Mouse (Mus musculus) embryonic facial prominence, embryonic 10.5 days (tissue): ENCODE data around the gene Ltbp4. TPM values are rescaled to one million over a fixed set of nuclear protein-coding genes. Genes with fewer than 3 reads are reported as not detected.

Experiments
- DNase-seq: peaks from one replicate; pipeline ENCODE4 v3.0.0-alpha.2; 2017; ENCODE audit warnings: low spot score
- H3K27ac ChIP-seq: fragments of 300-500 bp; sonication (generic); replicated peaks from 2 replicates; pipeline ENCODE4 v1.5.1; 2016; ENCODE audit warnings: mild to moderate bottlenecking
- H3K27me3 ChIP-seq: fragments of 300-500 bp; sonication (generic); replicated peaks from 2 replicates; pipeline ENCODE4 v1.6.1; 2016; ENCODE audit warnings: low read depth, mild to moderate bottlenecking; ENCODE audit not compliant: poor library complexity, severe bottlenecking
- H3K36me3 ChIP-seq: fragments of 300-500 bp; sonication (generic); replicated peaks from 2 replicates; pipeline ENCODE4 v1.6.1; 2016; ENCODE audit warnings: mild to moderate bottlenecking, moderate library complexity
- H3K4me1 ChIP-seq: fragments of 300-500 bp; sonication (generic); 2 replicates; pipeline ENCODE4 v1.6.1; 2016
- H3K4me3 ChIP-seq: fragments of 300-500 bp; sonication (generic); 2 replicates; pipeline ENCODE4 v1.5.1; 2016; ENCODE audit warnings: mild to moderate bottlenecking, moderate library complexity
- H3K9me3 ChIP-seq: fragments of 300-500 bp; sonication (generic); 2 replicates; pipeline ENCODE4 v1.6.1; 2016; ENCODE audit warnings: mild to moderate bottlenecking
- WGBS: fragments of 180-500 bp; shearing (Covaris S2); methylation state at CpG from one replicate; pipeline ENCODE4 v1.1.7; 2016; 5-methylcytosine and 5-hydroxymethylcytosine counted together
- polyA plus RNA-seq: library from polyadenylated mRNA; unstranded; fragments of >200 nt; fragmentation: Nextera tagmentation; extraction: Ambion mirVana; gene quantifications from 2 replicates; pipeline ENCODE4 v1.2.1, GENCODE M21; 2016

Ltbp4 gene
- polyA plus RNA-seq, 1 experiment from 2014 or later = 8.8 TPM

DNA sequence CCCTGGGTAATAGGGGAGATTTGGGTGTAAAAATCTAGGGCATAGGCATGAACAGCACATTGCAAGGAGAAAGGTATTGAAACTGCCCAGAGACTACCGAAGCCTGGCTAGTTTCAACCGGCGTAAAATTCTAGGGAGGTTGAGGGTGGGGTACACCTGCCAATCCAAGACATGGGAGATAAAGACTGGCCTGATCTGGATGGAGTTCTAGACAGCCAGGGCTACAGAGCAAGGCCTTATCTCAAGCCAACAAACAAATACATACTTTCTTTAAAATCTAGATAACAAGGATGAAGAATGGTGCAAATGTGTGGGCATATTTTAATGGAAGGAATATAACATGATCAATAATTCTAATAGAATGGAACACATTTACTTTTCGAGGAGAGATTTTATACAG is 17.3 kb upstream of the Ltbp4 start:
- H3K9me3 ChIP-seq = 0 out of 2 replicates have a peak, but pooled peaks cover 5% of the 10 kb centered on the region
- H3K4me1 ChIP-seq = peaks cover 31% of the 10 kb centered on the region
- no peak for DNase-seq
- WGBS = 55% methylated on average over 4 of the region's 4 CpGs
- H3K27me3 ChIP-seq = peaks cover 28% of the 10 kb centered on the region
- H3K36me3 ChIP-seq = peaks cover 37% of the 10 kb centered on the region
- no peak overlapping the region for H3K27ac ChIP-seq
- peak overlapping the region; percentile 81 for H3K4me3 ChIP-seq

- Histone ChIP-seq H3K27me3 (peaks cover 24% of the 10 kb centered on the region), H3K9me3 (0 out of 2 replicates have a peak, but pooled peaks cover 1% of the 10 kb centered on the region), H3K4me3 (peak overlapping the region; percentile 81), H3K4me1 (peaks cover 31% of the 10 kb centered on the region), H3K36me3 (peaks cover 44% of the 10 kb centered on the region), H3K27ac (no peak overlapping the region)
- DNase-seq = no peak
- 20% methylated on average over 6 of the region's 6 CpGs for WGBS
Measured at GRCm38 (mm10) chr7:27354144-27354543, 16.7 kb upstream of the Ltbp4 start.

DNA sequence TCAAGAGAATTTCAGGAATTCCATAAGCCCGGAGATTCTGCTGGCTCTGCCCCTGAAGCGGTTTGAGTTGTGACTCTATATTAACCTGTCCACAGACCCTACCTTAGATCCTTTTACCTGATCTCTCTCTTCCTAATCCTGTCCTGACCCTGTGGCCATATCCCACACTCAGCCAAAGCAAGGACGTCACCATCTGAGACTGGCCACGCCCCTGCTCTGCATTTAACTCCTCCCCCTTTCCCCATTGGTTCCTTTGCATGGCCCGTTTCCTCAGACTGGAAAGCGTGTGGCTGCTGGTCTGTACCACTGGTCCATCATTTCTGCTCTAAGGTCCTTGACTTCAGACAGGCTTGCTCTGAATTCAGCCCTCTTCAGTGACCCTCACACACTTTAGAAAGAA is 8.0 kb upstream of the Ltbp4 start:
- Histone ChIP-seq H3K27ac (no peak overlapping the region), H3K9me3 (no peaks in the 10 kb centered on the region), H3K36me3 (peaks cover 89% of the 10 kb centered on the region), H3K4me1 (peaks cover 12% of the 10 kb centered on the region; the same call in 1 of the 2 replicates), H3K27me3 (0 out of 2 replicates have a peak, but pooled peaks cover 2% of the 10 kb centered on the region), H3K4me3 (no peak overlapping the region)
- 17% methylated on average over 6 of the region's 6 CpGs for WGBS
- DNase-seq = no peak

GRCm38 (mm10) chr7:27342595-27342994 is 5.1 kb upstream of the Ltbp4 start:
- H3K36me3 ChIP-seq = peaks cover 61% of the 10 kb centered on the region
- peaks cover 22% of the 10 kb centered on the region for H3K4me1 ChIP-seq
- H3K4me3 ChIP-seq = no peak overlapping the region
- peaks cover 30% of the 10 kb centered on the region for H3K27me3 ChIP-seq
- no peaks in the 10 kb centered on the region for H3K9me3 ChIP-seq
- no peak for DNase-seq
- H3K27ac ChIP-seq = no peak overlapping the region
- 44% methylated on average over 4 of the region's 4 CpGs for WGBS

DNA sequence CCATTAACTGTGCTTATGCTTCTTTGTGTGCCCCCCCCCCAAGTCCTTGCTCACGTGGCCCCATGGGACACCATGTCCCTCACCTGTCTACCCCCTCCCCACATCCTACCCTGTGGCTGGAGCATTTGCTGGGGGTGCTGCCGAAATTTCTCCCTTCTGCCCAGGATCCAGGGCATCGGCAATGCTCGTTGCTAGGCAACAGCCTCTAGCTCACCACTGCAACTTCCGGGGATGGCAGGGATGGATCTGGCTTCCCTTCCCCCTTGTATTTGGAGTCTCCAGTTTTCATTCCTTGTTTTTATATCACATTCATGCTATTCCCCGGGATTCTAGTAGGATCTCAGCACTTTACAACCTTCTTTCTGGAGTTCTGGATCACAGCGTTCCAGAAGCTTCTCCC is 2.0 kb upstream of the Ltbp4 start:
- 27% methylated on average over 7 of the region's 7 CpGs for WGBS
- no peak overlapping the region for H3K27ac ChIP-seq
- peaks cover 37% of the 10 kb centered on the region for H3K4me1 ChIP-seq
- peaks cover 60% of the 10 kb centered on the region for H3K27me3 ChIP-seq
- peaks cover 33% of the 10 kb centered on the region for H3K36me3 ChIP-seq
- H3K9me3 ChIP-seq = no peaks in the 10 kb centered on the region
- peak overlapping the region; percentile 8; the same call in 1 of the 2 replicates for H3K4me3 ChIP-seq
- DNase-seq = no peak

- Histone ChIP-seq H3K27me3 (peaks cover 64% of the 10 kb centered on the region), H3K4me3 (no peak overlapping the region; the same call in 1 of the 2 replicates)
- DNase-seq = no peak
Measured at GRCm38 (mm10) chr7:27339114-27339513, 1.6 kb upstream of the Ltbp4 start.

DNA sequence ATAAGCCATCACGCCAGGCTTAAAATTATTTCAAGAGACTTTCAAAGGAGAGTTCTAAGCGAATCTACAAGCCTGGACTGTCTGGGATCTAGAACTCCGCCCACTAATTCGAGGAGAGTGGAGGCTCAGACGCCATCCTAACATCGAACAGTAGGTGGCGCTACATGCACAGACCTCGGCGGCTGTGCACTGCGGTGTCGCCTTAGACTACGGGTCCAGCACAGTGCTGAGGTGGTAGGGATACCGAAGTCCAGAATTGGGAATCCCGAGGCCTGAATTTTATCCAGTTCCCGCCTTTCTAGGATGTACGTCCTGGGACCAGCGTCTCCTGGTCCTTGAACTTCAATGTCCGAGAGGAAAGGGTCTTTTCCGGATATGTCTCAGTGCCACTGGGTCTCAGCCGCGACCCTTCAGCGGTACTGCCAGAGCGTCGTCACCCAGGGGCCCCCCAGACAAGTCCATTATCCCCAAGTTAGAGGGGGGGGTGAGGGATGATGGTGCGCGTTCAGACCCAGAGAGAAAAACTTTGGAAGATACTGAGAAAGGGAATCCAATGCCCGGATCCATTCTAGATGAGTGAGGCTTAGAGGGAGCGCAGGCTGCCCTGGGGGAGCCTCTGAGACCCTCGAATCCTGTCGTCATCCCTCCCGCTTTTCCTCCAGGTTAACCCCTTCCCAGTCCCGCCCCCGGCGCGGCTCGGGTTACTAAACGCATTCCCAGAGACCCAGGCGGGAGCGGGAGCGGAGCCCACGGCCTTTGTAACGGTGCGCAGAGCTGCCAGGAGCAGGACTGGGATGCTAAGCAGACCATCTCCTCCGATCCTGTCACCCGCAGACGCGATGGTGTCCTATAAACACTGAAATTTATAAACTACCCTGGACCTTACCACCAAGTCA is 1.3 kb downstream of the Ltbp4 start:
- DNase-seq = peak; percentile 91
- Histone ChIP-seq H3K27me3 (peaks cover 93% of the 10 kb centered on the region), H3K9me3 (no peaks in the 10 kb centered on the region), H3K4me1 (peaks cover 58% of the 10 kb centered on the region), H3K4me3 (peak overlapping the region; percentile 66), H3K27ac (peak overlapping the region; percentile 83), H3K36me3 (0 out of 2 replicates have a peak, but pooled peaks cover 2% of the 10 kb centered on the region)
- WGBS = under 1% methylated on average over 47 of the region's 47 CpGs

More at GRCm38 (mm10) chr7:27339114-27339513, 1.6 kb upstream of the Ltbp4 start:
- no peaks in the 10 kb centered on the region for H3K9me3 ChIP-seq
- H3K36me3 ChIP-seq = peaks cover 29% of the 10 kb centered on the region
- 69% methylated on average over 4 of the region's 4 CpGs for WGBS
- no peak overlapping the region for H3K27ac ChIP-seq
- peaks cover 41% of the 10 kb centered on the region for H3K4me1 ChIP-seq

GRCm38 (mm10) chr7:27335011-27335720 is 2.3 kb downstream of the Ltbp4 start:
- whole genome bisulfite sequencing = 59% methylated on average over 15 of the region's 15 CpGs
- no peak overlapping the region for H3K27ac ChIP-seq
- peaks cover 99% of the 10 kb centered on the region for H3K27me3 ChIP-seq
- H3K4me3 ChIP-seq = peak overlapping the region; percentile 60
- peaks cover 67% of the 10 kb centered on the region for H3K4me1 ChIP-seq
- H3K36me3 ChIP-seq = no peaks in the 10 kb centered on the region
- H3K9me3 ChIP-seq = 0 out of 2 replicates have a peak, but pooled peaks cover 2% of the 10 kb centered on the region
- no peak for DNase-seq

DNA sequence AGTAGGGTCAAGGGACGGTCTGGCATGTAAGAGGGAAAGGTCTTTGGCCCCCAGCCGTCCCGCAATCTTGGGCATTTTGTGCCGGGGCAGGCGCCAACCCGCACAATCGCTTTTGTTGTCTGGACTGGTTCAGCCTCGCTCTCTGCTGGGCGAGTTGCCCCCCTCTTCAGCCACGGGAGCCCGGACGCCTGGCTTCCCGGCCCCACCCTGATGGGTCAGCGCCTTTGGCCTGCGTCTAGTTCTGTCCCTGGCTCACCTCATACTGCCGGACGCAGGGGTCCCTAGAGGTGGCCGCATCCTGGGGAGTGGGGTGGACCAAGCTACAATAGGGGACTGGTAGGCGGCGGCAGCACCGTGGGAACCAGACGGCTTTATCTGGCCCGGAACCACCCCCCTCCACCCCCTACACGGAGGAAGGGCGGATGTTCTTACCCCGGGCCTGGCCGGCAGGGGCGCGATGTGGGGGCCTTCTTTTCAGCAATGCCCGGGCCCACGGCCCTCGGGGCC is 3.0 kb downstream of the Ltbp4 start:
- no peak for DNase-seq
- Histone ChIP-seq H3K27ac (no peak overlapping the region), H3K4me3 (peak overlapping the region; percentile 60), H3K27me3 (peaks cover 99% of the 10 kb centered on the region), H3K4me1 (peaks cover 71% of the 10 kb centered on the region), H3K36me3 (no peaks in the 10 kb centered on the region), H3K9me3 (0 out of 2 replicates have a peak, but pooled peaks cover 2% of the 10 kb centered on the region)
- 2% methylated on average over 32 of the region's 32 CpGs for WGBS

DNA sequence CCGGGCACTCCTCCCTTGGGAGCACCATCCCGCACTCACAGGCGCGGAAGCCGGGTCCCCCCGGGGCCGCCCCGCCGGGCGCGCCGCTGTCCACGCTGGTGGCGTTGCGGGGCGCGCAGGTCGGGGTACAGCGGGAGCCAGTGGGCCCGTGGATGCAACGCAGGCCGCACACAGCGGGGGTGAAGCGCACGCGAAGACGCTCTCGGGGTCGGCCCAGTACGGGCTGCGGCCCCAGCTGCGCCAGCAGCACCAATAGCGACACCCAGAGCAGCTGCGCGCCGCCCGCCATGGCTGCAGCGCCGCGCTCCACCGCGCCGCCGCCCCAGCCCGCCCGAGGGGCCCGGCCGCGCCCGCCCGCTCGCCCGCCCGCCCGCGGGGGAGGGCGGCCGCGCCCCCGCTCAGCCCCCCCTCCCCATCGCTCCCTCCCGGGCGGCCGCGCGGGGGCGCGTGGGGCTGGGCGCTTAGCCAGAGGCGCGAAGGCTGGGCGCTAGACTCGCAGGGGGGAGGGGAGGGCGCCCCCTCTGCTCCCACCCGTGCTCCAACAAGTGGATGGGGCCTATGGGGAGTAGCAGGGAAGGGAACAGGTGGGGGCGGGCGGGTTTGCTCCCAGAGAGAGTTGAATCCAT is 4.1 kb downstream of the Ltbp4 start:
- Histone ChIP-seq H3K4me1 (peaks cover 79% of the 10 kb centered on the region), H3K4me3 (peak overlapping the region; percentile 60), H3K27ac (peak overlapping the region; percentile 59), H3K9me3 (0 out of 2 replicates have a peak, but pooled peaks cover 2% of the 10 kb centered on the region), H3K27me3 (peaks cover 99% of the 10 kb centered on the region), H3K36me3 (no peaks in the 10 kb centered on the region)
- WGBS = 2% methylated on average over 66 of the region's 77 CpGs
- peak; percentile 53 for DNase-seq

- H3K9me3 ChIP-seq = 0 out of 2 replicates have a peak, but pooled peaks cover 2% of the 10 kb centered on the region
Measured at GRCm38 (mm10) chr7:27332353-27333199, 4.9 kb downstream of the Ltbp4 start.

More at GRCm38 (mm10) chr7:27332353-27333199, 4.9 kb downstream of the Ltbp4 start:
- Histone ChIP-seq H3K4me1 (peaks cover 73% of the 10 kb centered on the region), H3K27me3 (peaks cover 99% of the 10 kb centered on the region), H3K36me3 (no peaks in the 10 kb centered on the region), H3K4me3 (peak overlapping the region; percentile 60), H3K27ac (no peak overlapping the region)
- peak; percentile 88 for DNase-seq
- under 1% methylated on average over 39 of the region's 39 CpGs for WGBS
